Mouse (Mus musculus) erythroblast, adult 5-6 weeks (primary cell): ENCODE results near the gene Cacna1i. TPM values are rescaled to one million over a fixed set of nuclear protein-coding genes. Genes with fewer than 3 reads are reported as not detected.
A peak's percentile ranks its signal among the peaks of the same experiment; 100 is the strongest.

ENCODE experiments used
- ATAC-seq: replicated peaks from 2 replicates; pipeline ENCODE4 v1.8.0; 2016; ENCODE audit warnings: moderate number of reproducible peaks, mild to moderate bottlenecking, moderate TSS enrichment, inconsistent platforms; ENCODE audit not compliant: poor library complexity, low FRiP score, severe bottlenecking
- total RNA-seq, 2 experiments: library from RNA; stranded (forward) in 1 of 2; stranded (reverse) in 1 of 2; fragments of 150-400 nt in 1 of 2; fragments of 200-764, 138-1000 nt in 1 of 2; gene quantifications; 2 replicates each; pipeline versions ENCODE4 v1.2.3 to v1.2.4; 2015 to 2017; ENCODE audit warnings: low replicate concordance in 2 of 2

Gene Cacna1i
- total RNA-seq, 2 experiments from 2014 or later = not detected

DNA sequence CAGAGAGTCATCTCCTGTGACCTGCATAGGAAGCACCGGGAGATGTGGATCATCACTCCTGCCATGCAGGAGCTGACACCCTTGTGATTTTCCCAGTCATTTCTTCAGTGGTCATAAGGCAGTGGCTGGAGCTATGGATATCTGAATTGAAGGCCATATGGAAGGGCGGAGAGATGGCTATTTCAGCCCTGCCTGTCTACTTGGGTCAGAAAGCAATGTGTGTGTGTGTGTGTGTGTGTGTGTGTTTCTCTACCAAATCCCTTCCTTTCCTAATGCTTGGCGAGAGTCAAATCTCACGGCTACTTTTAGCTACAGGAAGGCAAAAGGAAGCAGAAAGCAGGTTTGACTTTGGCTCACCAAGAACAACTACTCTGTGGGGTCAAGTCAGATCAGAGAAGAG lies 39.9 kb downstream of the Cacna1i start:
- ATAC-seq = no peak

- ATAC-seq = no peak
These were observed 40.9 kb downstream of the Cacna1i start for GRCm38 (mm10) chr15:80327743-80328540.

- no peak for ATAC-seq
These were observed 43.2 kb downstream of the Cacna1i start for GRCm38 (mm10) chr15:80330276-80330675.

- ATAC-seq = no peak
These were observed 47.7 kb downstream of the Cacna1i start for GRCm38 (mm10) chr15:80334766-80335165.

DNA sequence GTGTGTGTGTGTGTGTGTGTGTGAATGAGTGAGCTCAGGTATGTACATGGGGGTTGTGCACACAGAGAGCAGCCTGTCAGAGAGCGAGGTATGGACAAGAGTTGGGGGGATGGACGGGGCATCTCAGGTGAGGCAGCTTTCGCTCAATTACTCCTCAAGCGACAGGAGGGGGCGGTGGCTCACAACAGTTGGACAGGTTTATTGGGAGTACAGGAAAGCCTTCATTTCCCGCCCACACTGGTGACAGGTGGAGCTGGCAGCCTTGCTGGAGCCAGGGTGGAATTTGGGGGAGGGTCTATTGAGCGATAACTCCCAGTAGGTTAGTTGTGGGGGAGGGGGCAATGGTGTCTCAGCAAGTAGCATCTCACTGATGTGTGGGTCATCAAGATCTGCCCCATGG lies 48.2 kb downstream of the Cacna1i start:
- no peak for ATAC-seq

- peak; percentile 74 for ATAC-seq
These were observed 53.3 kb downstream of the Cacna1i start for GRCm38 (mm10) chr15:80340348-80340747.

- ATAC-seq = no peak
These were observed 55.4 kb downstream of the Cacna1i start for GRCm38 (mm10) chr15:80342394-80342793.

DNA sequence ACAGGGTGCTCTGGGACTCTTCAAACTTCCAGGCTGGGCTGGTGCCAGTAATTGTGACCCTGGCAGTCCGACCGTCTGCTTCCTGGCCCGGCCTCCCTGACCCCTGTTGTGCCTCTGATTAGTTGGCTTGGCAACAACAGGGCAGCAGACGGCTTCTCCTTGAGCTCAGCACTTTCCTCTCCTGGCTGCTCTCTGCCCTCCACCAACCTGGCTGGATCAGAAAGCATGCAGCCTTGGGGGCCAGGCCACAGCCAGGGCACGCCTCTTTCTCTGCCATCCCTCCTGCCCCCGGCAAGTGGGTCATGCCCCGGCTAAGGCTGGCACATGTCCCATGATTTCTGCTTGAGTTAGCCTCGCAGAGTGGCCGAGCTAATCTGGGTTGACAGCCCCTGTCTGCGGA lies 56.0 kb downstream of the Cacna1i start:
- no peak for ATAC-seq

- no peak for ATAC-seq
These were observed 56.7 kb downstream of the Cacna1i start for GRCm38 (mm10) chr15:80343731-80344130.

GRCm38 (mm10) chr15:80346510-80346909 lies 59.5 kb downstream of the Cacna1i start:
- ATAC-seq = no peak

- ATAC-seq = no peak
These were observed 63.4 kb downstream of the Cacna1i start for GRCm38 (mm10) chr15:80350431-80350830.

DNA sequence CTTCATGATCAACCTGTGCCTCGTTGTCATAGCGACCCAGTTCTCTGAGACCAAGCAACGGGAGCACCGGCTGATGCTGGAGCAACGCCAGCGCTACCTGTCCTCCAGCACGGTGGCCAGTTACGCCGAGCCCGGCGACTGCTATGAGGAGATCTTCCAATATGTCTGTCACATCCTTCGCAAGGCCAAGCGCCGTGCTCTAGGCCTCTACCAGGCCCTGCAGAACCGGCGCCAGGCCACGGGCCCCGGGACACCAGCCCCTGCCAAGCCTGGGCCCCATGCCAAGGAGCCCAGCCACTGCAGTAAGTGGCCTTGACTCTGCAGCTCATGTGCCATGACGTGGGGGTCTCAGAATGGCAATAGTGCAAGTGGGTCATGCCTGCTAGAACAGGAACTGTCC lies 71.8 kb downstream of the Cacna1i start:
- no peak for ATAC-seq

- ATAC-seq = no peak
These were observed 74.9 kb downstream of the Cacna1i start for GRCm38 (mm10) chr15:80361780-80362508.

- no peak for ATAC-seq
These were observed 75.6 kb downstream of the Cacna1i start for GRCm38 (mm10) chr15:80362509-80363172.

DNA sequence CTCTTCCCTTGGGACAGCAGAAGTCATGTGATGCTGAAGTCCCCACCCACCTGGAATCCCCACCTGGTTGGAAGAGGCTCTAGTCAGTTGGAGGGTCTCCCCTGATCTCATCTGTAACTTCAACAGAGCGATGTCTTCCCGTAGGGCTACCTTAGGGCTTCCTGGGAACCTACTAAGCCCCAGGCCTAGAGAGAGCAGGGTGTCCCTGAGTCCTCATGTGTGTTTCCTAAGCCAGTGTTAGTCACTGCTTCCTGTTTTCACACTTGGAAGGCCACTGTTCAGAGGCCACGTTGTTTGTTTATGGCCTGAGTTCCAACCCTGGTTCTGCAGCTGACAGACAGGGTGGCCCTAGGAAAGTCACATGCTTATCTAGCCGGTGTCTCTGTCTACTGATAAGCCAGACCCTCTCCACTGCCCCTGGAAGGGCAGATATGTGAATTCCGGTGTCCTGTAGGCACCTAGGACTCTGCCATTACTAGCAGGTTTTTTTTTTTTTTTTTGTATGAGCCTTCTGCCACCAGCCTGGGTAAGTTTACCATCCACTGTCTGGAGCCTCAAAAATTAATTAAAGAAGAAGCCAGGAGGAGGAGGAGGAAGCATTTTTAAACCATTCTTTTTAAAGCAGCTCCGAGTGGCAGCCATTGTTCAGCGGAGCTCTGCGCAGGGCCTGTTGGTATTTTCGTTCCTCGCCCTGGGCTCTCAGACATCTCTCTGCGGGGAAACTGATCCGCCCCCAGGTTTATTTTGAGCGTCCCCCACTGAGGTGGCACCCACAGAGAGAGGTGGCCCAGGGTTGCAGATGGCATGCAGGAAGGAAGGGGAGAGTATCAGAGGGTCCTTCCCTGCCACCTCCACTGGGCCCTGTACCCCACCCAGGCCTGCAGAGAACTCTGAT lies 77.0 kb downstream of the Cacna1i start:
- no peak for ATAC-seq

DNA sequence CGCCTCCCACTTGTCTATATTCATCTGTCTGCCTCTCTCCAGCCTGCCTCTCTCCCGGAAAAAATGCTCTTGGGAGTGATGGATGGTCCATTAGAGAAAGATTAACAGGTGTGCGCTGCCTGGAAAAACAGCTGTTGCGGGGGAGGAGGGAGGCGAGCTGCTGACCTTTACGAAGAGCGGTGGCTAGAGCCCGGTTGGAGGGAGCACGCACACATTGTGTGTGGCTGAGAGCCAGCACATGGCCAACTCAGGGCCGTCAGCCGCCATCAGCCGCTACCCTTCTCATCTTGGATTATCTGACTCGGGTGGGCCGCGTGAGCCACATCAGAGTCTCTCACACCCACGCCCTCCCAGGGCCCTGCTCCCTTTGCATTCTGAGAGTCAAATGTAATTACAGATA lies 79.9 kb downstream of the Cacna1i start:
- ATAC-seq = no peak

DNA sequence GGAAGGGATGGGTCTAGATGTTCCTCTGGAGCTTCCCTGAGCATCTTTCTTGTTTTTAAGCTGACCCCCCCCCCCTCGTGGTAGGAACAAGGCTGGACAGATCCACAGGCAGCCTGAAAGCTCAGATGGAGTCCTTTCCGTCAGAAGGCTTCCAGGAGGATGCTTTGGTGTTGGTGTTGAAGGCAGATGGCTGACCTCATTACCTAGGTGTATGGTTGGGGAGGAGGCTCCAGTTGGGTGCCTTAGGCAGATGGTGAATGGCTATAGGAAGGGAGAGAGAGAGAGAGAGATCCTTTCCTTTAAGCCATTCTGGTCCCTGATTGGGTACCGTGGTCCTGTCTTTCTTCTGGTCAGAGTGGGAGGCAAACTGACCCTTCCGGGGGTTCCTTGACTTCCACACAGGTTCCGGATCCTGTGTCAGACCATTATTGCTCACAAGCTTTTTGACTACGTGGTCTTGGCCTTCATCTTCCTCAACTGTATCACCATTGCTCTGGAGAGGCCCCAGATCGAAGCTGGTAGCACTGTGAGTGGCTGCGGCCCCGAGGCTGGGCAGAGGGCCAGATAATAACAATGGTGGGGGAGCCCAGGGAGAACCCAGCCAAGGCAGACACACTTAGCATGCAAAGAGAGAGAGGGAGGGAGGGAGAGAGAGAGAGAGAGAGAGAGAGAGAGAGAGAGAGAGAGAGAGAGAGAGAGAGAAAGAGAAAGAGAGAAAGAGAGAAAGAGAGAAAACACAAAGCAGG lies 86.4 kb downstream of the Cacna1i start:
- ATAC-seq = no peak

GRCm38 (mm10) chr15:80374854-80375253 lies 87.8 kb downstream of the Cacna1i start:
- ATAC-seq = no peak

DNA sequence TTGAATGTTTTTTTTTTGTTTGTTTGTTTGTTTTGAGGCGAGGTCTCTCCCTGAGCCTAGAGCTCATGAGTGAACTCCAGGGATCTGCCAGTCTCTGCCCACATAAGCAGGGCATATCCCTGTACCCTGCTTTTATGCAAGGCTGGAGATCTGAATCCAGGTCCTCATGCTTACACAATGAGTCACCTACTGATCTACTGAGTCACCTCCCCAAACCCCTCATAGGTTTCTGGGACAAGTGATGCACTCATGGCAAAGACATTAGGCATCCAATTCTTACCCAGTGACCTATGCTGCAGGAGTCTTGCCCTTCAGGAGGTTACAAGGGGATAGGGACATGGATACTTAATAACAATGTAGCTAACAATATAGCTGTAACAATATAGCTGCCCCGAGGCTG lies 100.1 kb downstream of the Cacna1i start:
- ATAC-seq = no peak
